ENCODE assay signal across 11 mouse cellular contexts in the genomic region with DNA sequence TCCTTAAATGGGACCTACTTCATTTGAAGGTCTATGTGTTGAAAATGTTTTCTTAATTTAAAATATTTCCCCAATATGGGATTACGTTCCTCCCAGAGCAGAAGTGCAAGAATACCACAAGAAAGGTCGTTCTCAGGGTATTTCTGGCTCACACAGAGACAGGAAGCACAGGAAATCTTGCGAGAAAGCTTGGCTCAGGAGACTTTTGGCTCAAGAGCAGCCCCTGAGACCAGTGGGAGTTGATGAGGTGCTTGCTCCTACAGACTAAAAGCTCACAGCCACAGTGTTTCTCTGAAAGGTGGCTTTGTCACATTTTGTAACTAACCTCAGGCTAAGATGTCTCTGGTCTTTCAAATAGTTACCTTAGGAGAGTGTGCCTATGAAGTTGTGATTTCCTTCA.
DNase-seq lines count a peak whose midpoint lies in the region; ATAC-seq and TF ChIP-seq lines count a peak whose summit lies in the region.
"Had no signal": no experiment of that assay in that cellular context is flagged by ENCODE, and none has a peak within 500 bp of the region (broad histone marks: within the 10 kb centered on the region; RNA-seq: fewer than 3 reads in every experiment).

No protein-coding gene starts in this region.

- 69% methylated on average over 3 of the region's 3 CpGs for WGBS in forebrain, postnatal 0 days
- 78% methylated on average over 3 of the region's 3 CpGs for WGBS in forebrain, embryonic 11.5 days
- WGBS in lung, embryonic 14.5 days = 29% methylated on average over 3 of the region's 3 CpGs
- WGBS in heart, embryonic 13.5 days = 35% methylated on average over 3 of the region's 3 CpGs

- H3K4me1 ChIP-seq in forebrain, postnatal 0 days (ENCODE audit: insufficient read depth) = 0 out of 2 replicates have a peak, but pooled peaks cover 5% of the 10 kb centered on the region
- H3K4me1 ChIP-seq in forebrain, embryonic 11.5 days (replicated peaks; ENCODE audit: control insufficient read depth, insufficient read depth, low read length) = peaks cover 3% of the 10 kb centered on the region; the same call in 1 of the 2 replicates
- peaks cover 17% of the 10 kb centered on the region for H3K4me1 ChIP-seq in lung, embryonic 14.5 days (ENCODE audit: insufficient read depth)
- H3K4me1 ChIP-seq in heart, embryonic 13.5 days = peaks cover 55% of the 10 kb centered on the region
- H3K4me1 ChIP-seq: liver, embryonic 15.5 days had no signal

- H3K36me3 ChIP-seq in forebrain, postnatal 0 days (ENCODE audit: insufficient read depth) = no peaks in the 10 kb centered on the region
- H3K36me3 ChIP-seq in forebrain, embryonic 11.5 days (ENCODE audit: control insufficient read depth, insufficient read depth, low read length) = no peaks in the 10 kb centered on the region
- no peaks in the 10 kb centered on the region for H3K36me3 ChIP-seq in lung, embryonic 14.5 days (ENCODE audit: insufficient read depth)
- H3K36me3 ChIP-seq in heart, embryonic 13.5 days = no peaks in the 10 kb centered on the region
- H3K36me3 ChIP-seq: liver, embryonic 15.5 days had no signal

- DNase-seq in forebrain, postnatal 0 days = no peak
- DNase-seq in forebrain, embryonic 11.5 days (ENCODE audit: low spot score) = no peak
- peak; percentile 54 for DNase-seq in lung, embryonic 14.5 days
- no peak for DNase-seq in lung, postnatal 36 days
- peak; percentile 37 to 62 for DNase-seq in kidney, postnatal 25 days
- DNase-seq in neural tube, embryonic 10.5 days (ENCODE audit: extremely low spot score, low spot score) = no peak
- DNase-seq: cerebellum, adult 11 months; layer of hippocampus, adult 9-11 months had no signal

- TF ChIP-seq CTCF in forebrain, postnatal 0 days (IDR thresholded peaks at IDR 0.05; ENCODE audit: low read depth) = no peak
- TF ChIP-seq CTCF in lung, embryonic 14.5 days (IDR thresholded peaks at IDR 0.05; ENCODE audit: low read depth) = no peak

- no peak overlapping the region for H3K4me3 ChIP-seq in forebrain, postnatal 0 days (ENCODE audit: low read depth, low read length)
- H3K4me3 ChIP-seq in forebrain, embryonic 11.5 days (ENCODE audit: low read depth, low read length) = no peak overlapping the region
- H3K4me3 ChIP-seq in lung, embryonic 14.5 days (ENCODE audit: low read depth, low read length) = no peak overlapping the region
- no peak overlapping the region for H3K4me3 ChIP-seq in heart, embryonic 13.5 days
- H3K4me3 ChIP-seq: erythroblast, embryonic 14.5 days; liver, embryonic 15.5 days had no signal

- H3K4me2 ChIP-seq in forebrain, postnatal 0 days (ENCODE audit: low read depth) = no peak overlapping the region
- no peak overlapping the region for H3K4me2 ChIP-seq in forebrain, embryonic 11.5 days (ENCODE audit: low read depth, low read length, severe bottlenecking)
- H3K4me2 ChIP-seq in lung, embryonic 14.5 days = no peak overlapping the region
- no peak overlapping the region for H3K4me2 ChIP-seq in heart, embryonic 13.5 days
- H3K4me2 ChIP-seq: liver, embryonic 15.5 days had no signal

- H3K9ac ChIP-seq in forebrain, postnatal 0 days = no peak overlapping the region
- no peak overlapping the region for H3K9ac ChIP-seq in forebrain, embryonic 11.5 days (ENCODE audit: low read length)
- no peak overlapping the region for H3K9ac ChIP-seq in lung, embryonic 14.5 days
- H3K9ac ChIP-seq in heart, embryonic 13.5 days = no peak overlapping the region
- H3K9ac ChIP-seq: liver, embryonic 15.5 days had no signal

- no peak for ATAC-seq in forebrain, postnatal 0 days
- no peak for ATAC-seq in forebrain, embryonic 11.5 days (replicated peaks; ENCODE audit: low FRiP score)
- ATAC-seq in lung, embryonic 14.5 days (ENCODE audit: insufficient read depth) = no peak
- ATAC-seq in heart, embryonic 13.5 days (ENCODE audit: extremely low read depth, insufficient number of reproducible peaks, low FRiP score, low TSS enrichment) = no peak

- peak overlapping the region; percentile 29; the same call in 1 of the 2 replicates for H3K27ac ChIP-seq in forebrain, postnatal 0 days (ENCODE audit: low read depth, low read length)
- H3K27ac ChIP-seq in forebrain, embryonic 11.5 days (ENCODE audit: low read depth, low read length) = no peak overlapping the region
- no peak overlapping the region for H3K27ac ChIP-seq in lung, embryonic 14.5 days (ENCODE audit: low read depth)
- peak overlapping the region; percentile 62 for H3K27ac ChIP-seq in heart, embryonic 13.5 days (replicated peaks)
- H3K27ac ChIP-seq: liver, embryonic 15.5 days had no signal

- H3K27me3 ChIP-seq in forebrain, postnatal 0 days (ENCODE audit: insufficient read depth, low read length) = no peaks in the 10 kb centered on the region
- no peaks in the 10 kb centered on the region for H3K27me3 ChIP-seq in forebrain, embryonic 11.5 days (ENCODE audit: control insufficient read depth, insufficient read depth, low read length)
- no peaks in the 10 kb centered on the region for H3K27me3 ChIP-seq in lung, embryonic 14.5 days (ENCODE audit: insufficient read depth, low read length)
- H3K27me3 ChIP-seq in heart, embryonic 13.5 days (replicated peaks) = no peaks in the 10 kb centered on the region

- H3K9me3 ChIP-seq in forebrain, postnatal 0 days (ENCODE audit: low read length) = no peaks in the 10 kb centered on the region
- no peaks in the 10 kb centered on the region for H3K9me3 ChIP-seq in forebrain, embryonic 11.5 days (ENCODE audit: control insufficient read depth, low read length)
- no peaks in the 10 kb centered on the region for H3K9me3 ChIP-seq in lung, embryonic 14.5 days (ENCODE audit: low read depth, low read length)
- H3K9me3 ChIP-seq in heart, embryonic 13.5 days = no peaks in the 10 kb centered on the region
- H3K9me3 ChIP-seq: liver, embryonic 15.5 days had no signal

Comparison
In these comparisons a context has a peak if more than half of its experiments do, and no peak if none do; other contexts are left out.
1. DNase-seq: peak in lung, embryonic 14.5 days (single experiment) and kidney, postnatal 25 days (2 of 2); none in forebrain, postnatal 0 days (single experiment), forebrain, embryonic 11.5 days (single experiment), lung, postnatal 36 days (single experiment) and neural tube, embryonic 10.5 days (single experiment).
2. H3K27ac ChIP-seq: peak in forebrain, postnatal 0 days (single experiment) and heart, embryonic 13.5 days (single experiment); none in forebrain, embryonic 11.5 days (single experiment) and lung, embryonic 14.5 days (single experiment).